Mouse (Mus musculus) ES-CJ7 (cell line): ENCODE data around the gene Tmem243.
"Not testable (repeated sequence)": the region's sequence is repeated elsewhere in the genome, so short reads cannot be mapped to it uniquely, and the experiment has no call there.

ENCODE experiments used
- DNase-seq: peaks from one replicate; pipeline ENCODE4 v3.0.0; 2011; ENCODE audit warnings: low read depth, low spot score

The Tmem243 gene

GRCm38 (mm10) chr5:9169328-9170005 is 69.0 kb downstream of the Tmem243 start:
- not testable (repeated sequence) for DNase-seq

DNA sequence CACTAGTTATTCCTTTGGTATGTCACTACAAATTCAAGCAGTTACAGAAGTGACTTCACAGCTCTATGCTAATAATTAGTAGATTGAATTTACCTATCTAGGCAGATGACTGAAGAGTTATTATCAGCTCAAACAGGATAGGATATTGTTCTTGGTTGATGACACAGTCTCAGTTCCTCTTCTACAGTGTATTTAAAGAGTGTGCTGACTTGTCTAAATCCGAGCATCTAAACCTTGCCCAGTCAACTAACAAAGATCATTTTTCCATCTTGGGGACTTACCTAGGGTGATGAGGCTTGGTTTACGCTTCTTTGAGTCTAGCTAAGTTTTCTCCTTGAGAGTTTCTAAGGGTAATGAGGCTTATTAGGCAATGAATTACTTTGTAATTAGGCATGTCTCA is 72.8 kb downstream of the Tmem243 start:
- no peak for DNase-seq

DNA sequence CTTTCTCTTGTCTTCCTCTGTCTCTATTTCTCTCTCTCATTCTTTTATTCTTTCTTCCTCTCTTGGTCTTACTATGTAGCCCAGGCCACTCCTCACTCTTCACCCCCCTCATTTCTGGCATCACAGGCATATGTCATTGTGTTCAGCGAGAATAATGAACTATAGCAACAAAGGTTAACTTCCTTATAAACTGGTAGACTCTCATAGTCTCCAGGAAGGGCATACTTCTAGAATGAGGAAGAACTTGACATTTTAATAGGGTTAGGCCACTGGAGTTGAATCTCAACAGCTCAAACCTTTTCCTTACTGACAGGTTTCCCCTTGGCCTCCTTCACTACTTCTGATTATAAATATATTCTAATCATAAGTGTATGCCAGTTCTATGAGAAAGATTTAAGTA is 86.0 kb downstream of the Tmem243 start:
- no peak for DNase-seq
